Mouse (Mus musculus) midbrain, postnatal 0 days (tissue): Measurements from ENCODE around the gene Mc1r. TPM values are rescaled to one million over a fixed set of nuclear protein-coding genes. Genes with fewer than 3 reads are reported as not detected.

Source experiments
- ATAC-seq: fragments of 200-750 bp; cut with Nextera tagmentation; 2 replicates; pipeline ENCODE4 v1.8.0; 2017; ENCODE audit warnings: moderate number of reproducible peaks, mild to moderate bottlenecking, moderate TSS enrichment, moderate library complexity; ENCODE audit not compliant: low FRiP score
- DNase-seq: peaks from one replicate; pipeline ENCODE4 v3.0.0-alpha.2; 2015; ENCODE audit warnings: low spot score
- H3K27ac ChIP-seq: fragments of 300-500 bp; sonication (generic); 2 replicates; pipeline ENCODE4 v1.5.1; 2014; ENCODE audit warnings: low read depth, mild to moderate bottlenecking, low read length, mixed read lengths
- H3K27me3 ChIP-seq: fragments of 300-500 bp; sonication (generic); 2 replicates; pipeline ENCODE4 v1.6.1; 2014; ENCODE audit warnings: low read length, control low read depth, mixed read lengths; ENCODE audit not compliant: insufficient read depth
- H3K36me3 ChIP-seq: fragments of 300-500 bp; sonication (generic); 2 replicates; pipeline ENCODE4 v1.6.1; 2014; ENCODE audit warnings: low read length, control low read depth, mixed read lengths; ENCODE audit not compliant: insufficient read depth
- H3K4me1 ChIP-seq: fragments of 300-500 bp; sonication (generic); 2 replicates; pipeline ENCODE4 v1.6.1; 2014; ENCODE audit warnings: mild to moderate bottlenecking, control low read depth, antibody characterized with exemption, low read length, mixed read lengths; ENCODE audit not compliant: insufficient read depth
- H3K4me2 ChIP-seq: fragments of 300-500 bp; sonication (generic); 2 replicates; pipeline ENCODE4 v1.6.1; 2014; ENCODE audit warnings: low read depth, mild to moderate bottlenecking, low read length, mixed read lengths; ENCODE audit not compliant: poor library complexity, severe bottlenecking
- H3K4me3 ChIP-seq: fragments of 300-500 bp; sonication (generic); 2 replicates; pipeline ENCODE4 v1.5.1; 2014; ENCODE audit warnings: low read depth, mild to moderate bottlenecking, low read length, moderate library complexity
- H3K9ac ChIP-seq: fragments of 300-500 bp; sonication (generic); replicated peaks from 2 replicates; pipeline ENCODE4 v1.6.1; 2014; ENCODE audit warnings: mild to moderate bottlenecking, low read length, moderate library complexity, mixed read lengths; ENCODE audit not compliant: poor library complexity, severe bottlenecking
- H3K9me3 ChIP-seq: fragments of 300-500 bp; sonication (generic); 2 replicates; pipeline ENCODE4 v1.6.1; 2016; ENCODE audit warnings: low read length, control low read depth
- CTCF ChIP-seq: IDR thresholded peaks from 2 replicates; pipeline ENCODE4 v1.5.1; 2016; ENCODE audit warnings: antibody characterized with exemption, mild to moderate bottlenecking
- WGBS: fragments of 180-500 bp; shearing (Covaris S2); extraction: QIAGEN DNeasy Blood & Tissue Kit; methylation state at CpG from one replicate; pipeline ENCODE4 v1.1.7; 2014; 5-methylcytosine and 5-hydroxymethylcytosine counted together
- polyA plus RNA-seq: library from polyadenylated mRNA; unstranded; fragments of >200 nt; fragmentation: Nextera tagmentation; extraction: Ambion mirVana; gene quantifications from 2 replicates; pipeline ENCODE4 v1.2.1, GENCODE M21; 2015
- total RNA-seq: library from RNA; depleted of rRNA; stranded (reverse); fragments of >200 nt; gene quantifications from 2 replicates; pipeline ENCODE4 v1.2.3, GENCODE M21; 2014

The Mc1r gene
- total and polyA plus RNA-seq, 2 experiments from 2014 or later = 0.09 to 0.22 TPM

GRCm38 (mm10) chr8:123408586-123409544, 2.0 kb downstream of the Mc1r start:
- DNase-seq (no peak), ATAC-seq (no peak)
- Histone ChIP-seq H3K4me1 (peaks cover 14% of the 10 kb centered on the region), H3K27ac (peak overlapping the region; percentile 98; the same call in 1 of the 2 replicates), H3K4me3 (0 out of 2 replicates have a peak overlapping the region, but pooled peaks have one; percentile 47), H3K36me3 (no peaks in the 10 kb centered on the region), H3K9ac (peak overlapping the region; percentile 77; the same call in 1 of the 2 replicates), H3K27me3 (no peaks in the 10 kb centered on the region), H3K4me2 (peak overlapping the region; percentile 89), H3K9me3 (no peaks in the 10 kb centered on the region)
- 75% methylated on average over 9 of the region's 9 CpGs for WGBS
- TF ChIP-seq CTCF = no peak

- Histone ChIP-seq H3K9ac (peak overlapping the region; percentile 77), H3K9me3 (no peaks in the 10 kb centered on the region), H3K36me3 (no peaks in the 10 kb centered on the region), H3K4me2 (peak overlapping the region; percentile 89), H3K27me3 (no peaks in the 10 kb centered on the region), H3K27ac (peak overlapping the region; percentile 98), H3K4me3 (peak overlapping the region; percentile 47), H3K4me1 (peaks cover 14% of the 10 kb centered on the region)
- no peak for TF ChIP-seq CTCF
- DNase-seq (peak; percentile 83), ATAC-seq (no peak)
- WGBS = 15% methylated on average over 8 of the region's 8 CpGs
Measured at GRCm38 (mm10) chr8:123410049-123410587, 3.2 kb downstream of the Mc1r start.

GRCm38 (mm10) chr8:123410788-123411187, 3.9 kb downstream of the Mc1r start:
- H3K27ac ChIP-seq = peak overlapping the region; percentile 98
- peak overlapping the region; percentile 47 for H3K4me3 ChIP-seq
- peak; percentile 38 for DNase-seq
- no peaks in the 10 kb centered on the region for H3K27me3 ChIP-seq
- peak overlapping the region; percentile 89 for H3K4me2 ChIP-seq
- H3K36me3 ChIP-seq = no peaks in the 10 kb centered on the region
- peak overlapping the region; percentile 77 for H3K9ac ChIP-seq
- no peaks in the 10 kb centered on the region for H3K9me3 ChIP-seq
- TF ChIP-seq CTCF = no peak
- 2% methylated on average over 11 of the region's 11 CpGs for WGBS
- H3K4me1 ChIP-seq = peaks cover 14% of the 10 kb centered on the region
- peak; percentile 22; the same call in 1 of the 2 replicates for ATAC-seq

- Histone ChIP-seq H3K4me2 (peak within 1 kb of the TSS; percentile 89), H3K4me3 (peak within 1 kb of the TSS; percentile 47), H3K36me3 (no peaks in the 10 kb centered on the region), H3K27me3 (no peaks in the 10 kb centered on the region), H3K9me3 (no peaks in the 10 kb centered on the region), H3K4me1 (peaks cover 14% of the 10 kb centered on the region), H3K9ac (peak within 1 kb of the TSS; percentile 77), H3K27ac (peak within 1 kb of the TSS; percentile 98)
- peak; percentile 90 for ATAC-seq
- no peak for TF ChIP-seq CTCF
- DNase-seq = peak; percentile 97
- under 1% methylated on average over 29 of the region's 29 CpGs for WGBS
Measured at GRCm38 (mm10) chr8:123411246-123411645, 4.3 kb downstream of the Mc1r start, which contains the start of gene Tubb3. Gene Tubb3, plus strand, starts transcription at chr8:123411424.

- H3K4me1 ChIP-seq = peaks cover 19% of the 10 kb centered on the region
- peak overlapping the region; percentile 89 for H3K4me2 ChIP-seq
- H3K27ac ChIP-seq = peak overlapping the region; percentile 98
- WGBS = 2% methylated on average over 16 of the region's 16 CpGs
- ATAC-seq = peak; percentile 54
- DNase-seq = peak; percentile 50
- no peaks in the 10 kb centered on the region for H3K9me3 ChIP-seq
- H3K36me3 ChIP-seq = 0 out of 2 replicates have a peak, but pooled peaks cover 3% of the 10 kb centered on the region
- peak overlapping the region; percentile 77 for H3K9ac ChIP-seq
- no peak for TF ChIP-seq CTCF
- H3K4me3 ChIP-seq = peak overlapping the region; percentile 47
- no peaks in the 10 kb centered on the region for H3K27me3 ChIP-seq
Measured at GRCm38 (mm10) chr8:123411781-123412327, 4.9 kb downstream of the Mc1r start.
